Mouse (Mus musculus): ENCODE measurements around the gene Adcy4.

Adcy4 gene

GRCm38 (mm10) chr14:55783958-55784235 is at the start of gene Adcy4:
Gene Adcy4 (minus strand): TSS chr14:55784095.
- no peak for ATAC-seq (ENCODE audit: low TSS enrichment)

GRCm38 (mm10) chr14:55833126-55833525 is 49.2 kb upstream of the Adcy4 start:
- ATAC-seq (ENCODE audit: low TSS enrichment): no peak

GRCm38 (mm10) chr14:55830331-55830730 is 46.4 kb upstream of the Adcy4 start:
- ATAC-seq (ENCODE audit: low TSS enrichment): no peak

- no peak for ATAC-seq (ENCODE audit: low TSS enrichment)
Observed at GRCm38 (mm10) chr14:55829854-55830253, 46.0 kb upstream of the Adcy4 start.

- no peak for ATAC-seq (ENCODE audit: low TSS enrichment)
Observed at GRCm38 (mm10) chr14:55828716-55829263, 44.9 kb upstream of the Adcy4 start.

GRCm38 (mm10) chr14:55826551-55827340 is 42.9 kb upstream of the Adcy4 start:
- no peak for ATAC-seq (ENCODE audit: low TSS enrichment)

- ATAC-seq (ENCODE audit: low TSS enrichment): no peak
Observed at GRCm38 (mm10) chr14:55826142-55826541, 42.2 kb upstream of the Adcy4 start.

GRCm38 (mm10) chr14:55825216-55826051 is 41.5 kb upstream of the Adcy4 start:
- no peak for ATAC-seq (ENCODE audit: low TSS enrichment)

GRCm38 (mm10) chr14:55824481-55825215 is 40.8 kb upstream of the Adcy4 start:
- ATAC-seq (ENCODE audit: low TSS enrichment): no peak

- no peak for ATAC-seq (ENCODE audit: low TSS enrichment)
Observed at GRCm38 (mm10) chr14:55824001-55824480, 40.1 kb upstream of the Adcy4 start.

GRCm38 (mm10) chr14:55822991-55823762 is 39.3 kb upstream of the Adcy4 start, which contains the start of gene Nfatc4:
Gene Nfatc4 (plus strand): TSS chr14:55823144.
- ATAC-seq (ENCODE audit: low TSS enrichment): no peak

- peak; percentile 72 for ATAC-seq (ENCODE audit: low TSS enrichment)
Observed at GRCm38 (mm10) chr14:55822435-55822990, 38.6 kb upstream of the Adcy4 start.

- ATAC-seq (ENCODE audit: low TSS enrichment): no peak
Observed at GRCm38 (mm10) chr14:55820576-55820975, 36.7 kb upstream of the Adcy4 start.

- ATAC-seq (ENCODE audit: low TSS enrichment): no peak
Observed at GRCm38 (mm10) chr14:55819845-55820405, 36.0 kb upstream of the Adcy4 start.

GRCm38 (mm10) chr14:55815310-55815751 is 31.4 kb upstream of the Adcy4 start:
- ATAC-seq (ENCODE audit: low TSS enrichment): no peak

GRCm38 (mm10) chr14:55814885-55815284 is 31.0 kb upstream of the Adcy4 start:
- ATAC-seq (ENCODE audit: low TSS enrichment): no peak

GRCm38 (mm10) chr14:55795380-55796163 is 11.7 kb upstream of the Adcy4 start:
- ATAC-seq (ENCODE audit: low TSS enrichment): no peak

- no peak for ATAC-seq (ENCODE audit: low TSS enrichment)
Observed at GRCm38 (mm10) chr14:55793946-55794345, 10.1 kb upstream of the Adcy4 start.

- ATAC-seq (ENCODE audit: low TSS enrichment): no peak
Observed at GRCm38 (mm10) chr14:55793461-55793860, 9.6 kb upstream of the Adcy4 start.
